Mouse (Mus musculus) lung, postnatal 36 days (tissue): ENCODE results near the gene Calm4.
A peak's percentile ranks its signal among the peaks of the same experiment; 100 is the strongest.

Experiments
- DNase-seq: peaks from one replicate; pipeline ENCODE4 v3.0.0; 2022; ENCODE audit warnings: mixed read lengths

Calm4 gene

GRCm38 (mm10) chr13:3862325-3862724 lies 24.8 kb downstream of the Calm4 start:
- DNase-seq, result no peak

- no peak for DNase-seq
Measured at GRCm38 (mm10) chr13:3862922-3863580, 25.5 kb downstream of the Calm4 start.

GRCm38 (mm10) chr13:3865648-3866354 lies 28.2 kb downstream of the Calm4 start:
- DNase-seq, result peak; percentile 68

- no peak for DNase-seq
Measured at GRCm38 (mm10) chr13:3866355-3867052, 28.9 kb downstream of the Calm4 start.

GRCm38 (mm10) chr13:3867158-3867557 lies 29.6 kb downstream of the Calm4 start:
- DNase-seq, result no peak

GRCm38 (mm10) chr13:3869901-3870300 lies 32.3 kb downstream of the Calm4 start:
- no peak for DNase-seq

- DNase-seq, result no peak
Measured at GRCm38 (mm10) chr13:3872832-3873231, 35.3 kb downstream of the Calm4 start.

- DNase-seq, result no peak
Measured at GRCm38 (mm10) chr13:3876448-3876847, 38.9 kb downstream of the Calm4 start.

- DNase-seq, result no peak
Measured at GRCm38 (mm10) chr13:3877185-3877584, 39.6 kb downstream of the Calm4 start.

- DNase-seq, result no peak
Measured at GRCm38 (mm10) chr13:3877679-3878220, 40.2 kb downstream of the Calm4 start.

GRCm38 (mm10) chr13:3886663-3887062 lies 49.1 kb downstream of the Calm4 start:
- DNase-seq, result no peak
